Mouse (Mus musculus) hindbrain, embryonic 10.5 days (tissue): ENCODE measurements at regions not wholly inside any gene's neighbourhood (a gene's known extent, or its start where the extent isn't known, plus 50 kb on each side); places are given as distances from the start of the nearest gene placed in this dataset.

Source experiments
- DNase-seq: peaks from one replicate; pipeline ENCODE4 v3.0.0-alpha.2; 2017; ENCODE audit warnings: low spot score
- H3K27ac ChIP-seq: fragments of 300-500 bp; sonication (generic); 2 replicates; pipeline ENCODE4 v1.5.1; 2016; ENCODE audit warnings: mild to moderate bottlenecking, moderate library complexity
- H3K27me3 ChIP-seq: fragments of 300-500 bp; sonication (generic); 2 replicates; pipeline ENCODE4 v1.6.1; 2016; ENCODE audit warnings: mild to moderate bottlenecking; ENCODE audit not compliant: poor library complexity, insufficient read depth, severe bottlenecking
- H3K36me3 ChIP-seq: fragments of 300-500 bp; sonication (generic); 2 replicates; pipeline ENCODE4 v1.6.1; 2016; ENCODE audit warnings: mild to moderate bottlenecking, moderate library complexity
- H3K4me1 ChIP-seq: fragments of 300-500 bp; sonication (generic); replicated peaks from 2 replicates; pipeline ENCODE4 v1.6.1; 2016; ENCODE audit warnings: mild to moderate bottlenecking
- H3K4me3 ChIP-seq: fragments of 300-500 bp; sonication (generic); 2 replicates; pipeline ENCODE4 v1.5.1; 2016; ENCODE audit warnings: mild to moderate bottlenecking, moderate library complexity
- H3K9me3 ChIP-seq: fragments of 300-500 bp; sonication (generic); 2 replicates; pipeline ENCODE4 v1.6.1; 2016; ENCODE audit warnings: mild to moderate bottlenecking, moderate library complexity
- WGBS: fragments of 180-500 bp; shearing (Covaris S2); methylation state at CpG from one replicate; pipeline ENCODE4 v1.1.7; 2016; 5-methylcytosine and 5-hydroxymethylcytosine counted together

DNA sequence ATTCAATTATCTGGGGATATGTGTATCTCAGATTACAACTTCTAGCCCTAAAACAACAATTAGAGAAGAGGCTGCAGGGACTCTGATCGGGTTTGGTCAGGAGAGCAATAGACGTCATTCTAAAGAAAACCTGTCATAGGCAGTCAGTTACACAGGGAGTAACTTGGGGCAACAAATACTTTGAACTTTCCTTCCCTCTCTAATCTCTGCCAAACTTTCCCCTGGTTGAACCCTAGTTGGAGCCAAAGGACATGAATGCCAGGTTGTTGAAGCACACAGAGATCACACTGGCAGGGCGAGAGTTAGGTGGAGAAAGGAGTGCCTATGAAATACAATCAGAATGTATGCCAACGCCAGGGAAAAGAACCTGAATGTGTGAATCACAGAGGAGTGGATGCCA lies 60.0 kb upstream of the Abcd3 start:
- Histone ChIP-seq H3K4me3 (no peak overlapping the region), H3K36me3 (no peaks in the 10 kb centered on the region), H3K27me3 (no peaks in the 10 kb centered on the region), H3K9me3 (no peaks in the 10 kb centered on the region), H3K27ac (no peak overlapping the region), H3K4me1 (peaks cover 3% of the 10 kb centered on the region; the same call in 1 of the 2 replicates)
- WGBS: 83% methylated on average over 4 of the region's 4 CpGs
- DNase-seq: no peak

DNA sequence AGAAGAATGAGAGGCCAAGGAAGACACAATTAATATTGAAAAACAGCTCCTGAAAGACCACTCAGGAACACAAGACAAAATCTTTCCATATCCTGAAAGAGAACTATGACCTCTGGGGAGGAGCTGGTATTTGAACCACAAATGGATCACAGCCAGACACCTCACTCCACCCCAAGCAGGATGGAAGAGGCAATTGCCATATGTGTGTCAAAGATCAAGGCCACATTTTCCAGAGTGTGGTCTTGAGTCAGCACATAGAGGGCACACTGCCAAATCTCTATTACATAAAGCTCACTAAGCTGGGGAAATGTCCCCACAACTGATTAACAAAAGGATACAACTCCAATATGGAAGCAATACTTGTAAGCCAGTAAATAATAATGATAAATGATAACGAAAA lies 59.5 kb upstream of the Abcd3 start:
- no peaks in the 10 kb centered on the region for H3K9me3 ChIP-seq
- 87% methylated on average over 1 of the region's 1 CpGs for WGBS
- DNase-seq: no peak
- H3K4me3 ChIP-seq: no peak overlapping the region
- no peak overlapping the region for H3K27ac ChIP-seq
- no peaks in the 10 kb centered on the region for H3K27me3 ChIP-seq
- H3K4me1 ChIP-seq: peaks cover 3% of the 10 kb centered on the region; the same call in 1 of the 2 replicates
- no peaks in the 10 kb centered on the region for H3K36me3 ChIP-seq

DNA sequence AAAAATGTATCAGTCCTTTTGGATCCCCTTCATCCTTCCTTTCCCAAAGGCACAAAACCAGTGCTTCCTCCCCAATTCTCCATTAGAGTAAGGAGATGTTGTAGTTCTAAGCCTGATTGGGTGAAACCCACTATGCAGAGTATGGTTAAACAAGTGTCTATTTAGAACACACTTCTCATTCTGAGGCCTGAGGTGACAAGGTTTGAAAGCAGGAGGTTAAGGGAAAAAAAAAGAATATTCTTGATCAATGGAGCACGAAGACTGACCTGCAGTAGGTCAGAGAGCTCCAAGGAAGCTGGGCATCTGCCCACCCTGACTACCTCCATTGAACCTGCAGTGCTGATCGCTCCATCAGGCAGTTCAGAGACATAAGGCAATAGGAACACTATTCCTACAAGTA lies 58.5 kb upstream of the Abcd3 start:
- no peak overlapping the region for H3K4me3 ChIP-seq
- H3K36me3 ChIP-seq: no peaks in the 10 kb centered on the region
- peaks cover 3% of the 10 kb centered on the region; the same call in 1 of the 2 replicates for H3K4me1 ChIP-seq
- H3K27me3 ChIP-seq: no peaks in the 10 kb centered on the region
- DNase-seq: no peak
- WGBS: 83% methylated on average over 2 of the region's 2 CpGs
- H3K9me3 ChIP-seq: no peaks in the 10 kb centered on the region
- no peak overlapping the region for H3K27ac ChIP-seq

DNA sequence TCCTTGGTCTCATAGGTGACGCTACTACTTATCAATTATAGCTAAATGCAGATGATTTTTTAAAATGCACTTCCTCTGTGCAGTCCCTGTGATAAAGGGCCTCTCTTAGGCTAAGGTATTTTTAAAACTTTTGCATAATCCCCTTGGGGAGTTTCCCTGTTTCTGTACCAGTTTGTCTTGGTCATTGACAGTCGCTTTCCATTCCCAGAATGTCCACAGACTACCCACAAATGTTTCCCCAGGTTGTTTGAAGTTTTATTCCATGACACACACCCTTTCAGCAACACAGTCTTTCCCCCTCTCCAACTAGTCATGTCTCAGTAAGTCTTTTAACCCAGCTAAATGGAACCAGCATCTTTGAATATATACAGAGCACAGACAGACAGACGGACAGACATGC lies 57.6 kb upstream of the Abcd3 start:
- Histone ChIP-seq H3K4me1 (no peaks in the 10 kb centered on the region), H3K4me3 (no peak overlapping the region), H3K27me3 (no peaks in the 10 kb centered on the region), H3K9me3 (no peaks in the 10 kb centered on the region), H3K27ac (no peak overlapping the region), H3K36me3 (no peaks in the 10 kb centered on the region)
- 90% methylated on average over 3 of the region's 3 CpGs for WGBS
- DNase-seq: no peak

DNA sequence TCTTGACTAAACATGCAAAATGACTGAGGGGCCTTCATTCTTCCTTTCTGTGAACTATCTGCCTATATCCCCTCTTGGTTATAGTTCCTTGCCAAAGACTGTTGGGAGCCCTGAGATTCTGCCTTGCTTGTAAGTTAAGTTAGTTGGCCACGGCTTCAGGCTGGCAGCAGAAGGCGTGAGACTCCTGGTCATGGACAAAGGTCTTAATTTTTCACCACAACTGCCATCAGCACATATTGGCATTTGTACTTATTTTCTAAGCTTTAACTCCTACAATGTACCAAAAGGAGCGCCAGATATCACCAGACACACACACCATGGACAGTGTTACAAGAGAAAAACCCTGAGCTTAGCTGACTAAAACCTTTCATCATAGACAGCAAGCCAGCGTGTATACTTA lies 56.7 kb upstream of the Abcd3 start:
- H3K4me1 ChIP-seq: no peaks in the 10 kb centered on the region
- H3K36me3 ChIP-seq: no peaks in the 10 kb centered on the region
- no peak overlapping the region for H3K27ac ChIP-seq
- no peaks in the 10 kb centered on the region for H3K27me3 ChIP-seq
- WGBS: 84% methylated on average over 4 of the region's 4 CpGs
- H3K9me3 ChIP-seq: no peaks in the 10 kb centered on the region
- H3K4me3 ChIP-seq: no peak overlapping the region
- DNase-seq: no peak

DNA sequence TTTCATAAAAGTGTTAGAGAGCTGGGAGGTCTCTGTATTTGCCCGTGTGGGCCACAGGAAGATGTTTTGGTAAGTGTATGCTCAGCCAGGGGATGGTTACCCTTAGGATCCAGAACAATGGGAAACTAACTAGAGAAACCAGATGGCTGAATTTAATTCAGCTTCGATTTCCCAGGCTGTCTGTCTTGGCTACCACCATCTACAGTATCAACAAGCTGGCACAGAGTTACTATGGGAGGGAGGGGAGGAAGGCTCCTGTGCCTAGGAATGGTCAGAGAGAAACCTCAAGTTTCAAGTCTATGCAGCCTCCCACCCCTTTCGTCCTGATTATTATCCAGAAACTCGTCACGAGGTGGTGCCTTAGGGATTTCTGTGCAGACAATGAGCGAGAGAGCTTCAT lies 55.6 kb upstream of the Abcd3 start:
- Histone ChIP-seq H3K36me3 (no peaks in the 10 kb centered on the region), H3K4me1 (no peaks in the 10 kb centered on the region), H3K9me3 (no peaks in the 10 kb centered on the region), H3K27me3 (no peaks in the 10 kb centered on the region), H3K4me3 (no peak overlapping the region), H3K27ac (no peak overlapping the region)
- no peak for DNase-seq
- WGBS: 82% methylated on average over 6 of the region's 6 CpGs

DNA sequence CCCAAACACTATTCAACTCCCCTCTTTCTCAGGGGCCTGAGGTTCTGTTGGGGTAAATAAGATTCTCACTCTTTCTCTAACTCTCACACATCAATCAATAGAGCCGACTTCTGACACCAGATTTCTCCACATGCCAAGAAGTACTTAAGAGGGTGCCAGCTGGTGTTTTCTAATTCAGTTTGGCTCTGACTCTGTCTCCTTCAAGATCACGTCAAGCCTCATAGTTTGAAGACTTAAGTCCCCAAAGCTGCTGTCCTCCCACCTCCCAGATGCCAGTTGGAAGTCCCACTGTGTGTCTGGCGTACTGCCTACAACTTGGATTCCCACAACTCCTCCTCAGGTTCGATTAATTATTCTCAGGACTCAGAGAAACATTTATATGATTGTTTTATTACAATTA lies 54.6 kb upstream of the Abcd3 start:
- Histone ChIP-seq H3K36me3 (no peaks in the 10 kb centered on the region), H3K9me3 (no peaks in the 10 kb centered on the region), H3K4me3 (no peak overlapping the region), H3K27me3 (no peaks in the 10 kb centered on the region), H3K4me1 (0 out of 2 replicates have a peak, but pooled peaks cover 4% of the 10 kb centered on the region), H3K27ac (no peak overlapping the region)
- 67% methylated on average over 4 of the region's 4 CpGs for WGBS
- no peak for DNase-seq

DNA sequence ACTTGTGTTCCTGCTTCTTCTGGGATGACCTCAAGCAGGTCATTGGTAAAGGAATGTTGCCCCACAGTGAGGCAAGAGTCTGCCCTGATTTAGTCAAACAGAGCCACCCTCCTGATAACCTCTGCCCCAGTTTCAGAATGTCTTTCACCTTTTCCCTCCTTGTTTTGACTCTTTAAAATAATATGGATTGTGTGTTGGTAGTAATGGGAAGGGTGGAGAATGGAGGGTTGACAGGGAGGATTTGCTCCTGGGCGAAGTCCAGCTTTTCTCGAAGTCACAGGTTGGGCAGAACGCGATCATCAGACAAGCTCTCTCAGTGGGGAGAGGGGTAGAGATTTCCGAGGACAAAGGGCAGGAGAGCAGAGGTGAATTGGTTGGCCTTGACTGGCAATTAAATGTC lies 52.2 kb upstream of the Abcd3 start:
- no peaks in the 10 kb centered on the region for H3K27me3 ChIP-seq
- H3K4me3 ChIP-seq: no peak overlapping the region
- 76% methylated on average over 5 of the region's 5 CpGs for WGBS
- no peaks in the 10 kb centered on the region for H3K36me3 ChIP-seq
- no peak overlapping the region for H3K27ac ChIP-seq
- DNase-seq: no peak
- no peaks in the 10 kb centered on the region for H3K9me3 ChIP-seq
- H3K4me1 ChIP-seq: 0 out of 2 replicates have a peak, but pooled peaks cover 7% of the 10 kb centered on the region

DNA sequence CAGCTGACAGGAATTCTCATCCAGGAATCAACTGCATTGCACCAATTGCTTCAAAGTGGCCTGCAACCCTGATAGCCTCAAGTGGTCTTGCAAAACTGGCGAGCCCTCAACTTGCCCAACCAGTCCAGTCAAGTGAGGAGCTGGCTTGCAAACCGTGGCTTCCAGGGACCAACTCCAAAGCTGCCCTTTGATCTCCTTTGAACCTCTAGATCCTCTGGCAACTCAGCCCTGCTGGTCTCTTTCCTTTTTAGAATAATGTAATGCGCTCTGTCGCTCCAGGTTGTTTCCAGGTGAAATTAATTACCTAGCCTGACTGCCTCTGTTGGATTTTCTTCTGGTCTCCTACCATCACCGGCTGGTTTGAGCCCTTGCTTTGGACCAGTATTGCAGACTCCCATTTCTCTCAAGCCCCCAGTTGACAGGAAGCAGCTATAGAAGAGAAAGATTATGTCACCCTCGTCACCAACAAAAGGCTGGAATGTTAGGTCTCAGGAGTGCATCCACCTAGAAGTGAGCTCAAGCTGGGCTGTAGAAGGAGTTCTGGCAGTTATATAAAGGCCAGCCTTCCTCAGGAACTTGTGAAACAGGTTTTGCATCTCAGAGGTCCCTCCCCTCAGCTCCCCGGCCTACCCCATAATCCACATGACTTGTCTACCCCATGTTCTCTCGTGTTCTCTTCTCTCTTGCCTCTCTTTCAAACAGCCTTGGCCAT lies 49.8 kb upstream of the Abcd3 start:
- Histone ChIP-seq H3K27me3 (no peaks in the 10 kb centered on the region), H3K9me3 (no peaks in the 10 kb centered on the region), H3K4me1 (0 out of 2 replicates have a peak, but pooled peaks cover 7% of the 10 kb centered on the region), H3K27ac (no peak overlapping the region), H3K4me3 (no peak overlapping the region), H3K36me3 (no peaks in the 10 kb centered on the region)
- WGBS: 55% methylated on average over 8 of the region's 8 CpGs
- no peak for DNase-seq
